21 mouse cellular contexts compared by ENCODE assay signal in genomic region chr2:178520216-178520615, GRCm38 (mm10).
DNase-seq lines count a peak whose midpoint lies in the region; ATAC-seq and TF ChIP-seq lines count a peak whose summit lies in the region.
"Had no signal": no experiment of that assay in that cellular context is flagged by ENCODE, and none has a peak within 500 bp of the region (broad histone marks: within the 10 kb centered on the region; RNA-seq: fewer than 3 reads in every experiment).

No protein-coding gene starts in this region.

- peak; percentile 15 for DNase-seq in embryo, embryonic 10 days (ENCODE audit: low spot score)
- DNase-seq in embryo, embryonic 11 days = no peak
- DNase-seq in left cerebral cortex, postnatal 4 days = peak; percentile 22
- DNase-seq in left cerebral cortex, postnatal 10 days (ENCODE audit: extremely low spot score in 1 of 2, low spot score in 2 of 2) = no peak
- peak; percentile 43 to 45 for DNase-seq in cerebellum, postnatal 14 days
- no peak for DNase-seq in testis, postnatal 10 days (ENCODE audit: low spot score)
- DNase-seq in gastrocnemius, postnatal 4 days (ENCODE audit: low spot score in 2 of 2) = no peak
- DNase-seq in forebrain, postnatal 0 days = no peak
- DNase-seq: adrenal gland, postnatal 14 days; gastrocnemius, postnatal 25 days; heart, postnatal 14 days; kidney, adult 8-10 months; kidney, postnatal 10 days; lung, adult 18-20 months; lung, postnatal 10 days had no signal

- H3K27me3 ChIP-seq in forebrain, postnatal 0 days (ENCODE audit: insufficient read depth, low read length) = no peaks in the 10 kb centered on the region
- H3K27me3 ChIP-seq: heart, embryonic 13.5 days; liver, embryonic 12.5 days; midbrain, embryonic 12.5 days had no signal

- no peak overlapping the region for H3K27ac ChIP-seq in forebrain, postnatal 0 days (ENCODE audit: low read depth, low read length)
- H3K27ac ChIP-seq: embryonic facial prominence, embryonic 10.5 days; heart, embryonic 13.5 days; hindbrain, embryonic 15.5 days; limb, embryonic 12.5 days; liver, embryonic 12.5 days; midbrain, embryonic 12.5 days had no signal

- no peak overlapping the region for H3K9ac ChIP-seq in forebrain, postnatal 0 days
- H3K9ac ChIP-seq: heart, embryonic 13.5 days; hindbrain, embryonic 15.5 days; limb, embryonic 12.5 days; liver, embryonic 12.5 days; midbrain, embryonic 12.5 days had no signal

- ATAC-seq in forebrain, postnatal 0 days = no peak
- ATAC-seq: liver, embryonic 12.5 days had no signal

- no peak for TF ChIP-seq CTCF in forebrain, postnatal 0 days (IDR thresholded peaks at IDR 0.05; ENCODE audit: low read depth)

- WGBS in forebrain, postnatal 0 days = 77% methylated on average over 2 of the region's 2 CpGs

- H3K9me3 ChIP-seq in forebrain, postnatal 0 days (ENCODE audit: low read length) = no peaks in the 10 kb centered on the region
- H3K9me3 ChIP-seq: embryonic facial prominence, embryonic 10.5 days; heart, embryonic 13.5 days; hindbrain, embryonic 15.5 days; limb, embryonic 12.5 days; liver, embryonic 12.5 days; midbrain, embryonic 12.5 days had no signal

- no peak overlapping the region for H3K4me2 ChIP-seq in forebrain, postnatal 0 days (ENCODE audit: low read depth)
- H3K4me2 ChIP-seq: heart, embryonic 13.5 days; hindbrain, embryonic 15.5 days; limb, embryonic 12.5 days; liver, embryonic 12.5 days; midbrain, embryonic 12.5 days had no signal

- intact Hi-C loops in left cerebral cortex, postnatal 4 days (cut with DNase I) = no loop called here
- intact Hi-C loops in left cerebral cortex, postnatal 10 days (cut with DNase I) = no loop called here

- H3K4me1 ChIP-seq in forebrain, postnatal 0 days (ENCODE audit: insufficient read depth) = 0 out of 2 replicates have a peak, but pooled peaks cover 3% of the 10 kb centered on the region
- H3K4me1 ChIP-seq: liver, embryonic 12.5 days had no signal

- H3K4me3 ChIP-seq in forebrain, postnatal 0 days (ENCODE audit: low read depth, low read length) = no peak overlapping the region
- H3K4me3 ChIP-seq: embryonic facial prominence, embryonic 10.5 days; heart, embryonic 13.5 days; hindbrain, embryonic 15.5 days; limb, embryonic 12.5 days; liver, embryonic 12.5 days; midbrain, embryonic 12.5 days had no signal

- no peaks in the 10 kb centered on the region for H3K36me3 ChIP-seq in forebrain, postnatal 0 days (ENCODE audit: insufficient read depth)
- H3K36me3 ChIP-seq: embryonic facial prominence, embryonic 10.5 days; heart, embryonic 13.5 days; hindbrain, embryonic 15.5 days; limb, embryonic 12.5 days; liver, embryonic 12.5 days; midbrain, embryonic 12.5 days had no signal

Comparison
In these comparisons a context has a peak if more than half of its experiments do, and no peak if none do; other contexts are left out.
1. DNase-seq: peak in embryo, embryonic 10 days (single experiment), left cerebral cortex, postnatal 4 days (single experiment) and cerebellum, postnatal 14 days (2 of 2); none in embryo, embryonic 11 days (single experiment), left cerebral cortex, postnatal 10 days (0 of 2), testis, postnatal 10 days (single experiment), gastrocnemius, postnatal 4 days (0 of 2) and forebrain, postnatal 0 days (single experiment).